Mouse (Mus musculus): Measurements from ENCODE around the gene Cdc37l1.
"Not testable (repeated sequence)": the region's sequence is repeated elsewhere in the genome, so short reads cannot be mapped to it uniquely, and the experiment has no call there.

Gene Cdc37l1

GRCm38 (mm10) chr19:28990194-28990589, at the start of gene Cdc37l1:
Cdc37l1 (plus strand) TSS chr19:28990352.
- peak; percentile 98 for DNase-seq

- no peak for DNase-seq
Measured at GRCm38 (mm10) chr19:28941271-28941670, 48.9 kb upstream of the Cdc37l1 start.

DNA sequence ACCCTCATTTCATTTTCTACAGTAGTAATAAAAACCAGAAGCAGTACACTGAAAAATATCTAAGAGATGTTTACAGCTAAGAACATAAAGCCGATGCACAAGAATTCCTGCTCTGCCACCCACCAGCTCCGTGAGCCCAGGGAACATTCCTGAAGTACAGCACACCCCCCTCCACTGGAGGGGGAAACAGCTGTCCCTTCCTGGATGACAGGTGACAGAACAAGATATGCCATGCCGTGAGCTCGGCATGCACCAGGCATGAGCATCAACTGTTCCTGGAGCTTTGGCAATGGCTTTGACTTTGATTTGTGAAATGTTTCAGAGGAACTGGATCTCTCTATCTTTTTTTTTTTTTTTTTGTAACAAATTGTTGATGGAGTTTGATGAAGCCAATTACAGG, 43.4 kb upstream of the Cdc37l1 start:
- DNase-seq = no peak

DNA sequence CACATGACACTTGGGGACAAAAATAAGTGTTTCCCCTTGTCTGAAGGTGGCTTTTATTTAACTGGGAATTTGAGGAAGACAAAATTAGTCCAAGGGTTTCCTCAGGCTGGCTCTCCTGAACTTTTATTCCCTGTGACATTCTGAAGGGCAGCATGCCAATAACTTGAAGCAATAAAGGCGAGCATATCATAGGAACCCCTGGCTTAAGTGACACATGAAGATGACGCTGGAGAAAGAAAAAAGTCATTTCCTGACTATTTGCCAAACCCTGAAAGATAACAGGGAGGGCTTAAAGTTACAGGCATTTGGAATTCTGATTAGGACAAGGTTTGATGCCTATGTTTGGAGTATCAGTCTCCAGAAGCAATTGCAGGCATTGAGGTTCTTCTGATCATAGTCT, 42.8 kb upstream of the Cdc37l1 start:
- DNase-seq = no peak

GRCm38 (mm10) chr19:28951251-28951650, 38.9 kb upstream of the Cdc37l1 start:
- DNase-seq = no peak

DNA sequence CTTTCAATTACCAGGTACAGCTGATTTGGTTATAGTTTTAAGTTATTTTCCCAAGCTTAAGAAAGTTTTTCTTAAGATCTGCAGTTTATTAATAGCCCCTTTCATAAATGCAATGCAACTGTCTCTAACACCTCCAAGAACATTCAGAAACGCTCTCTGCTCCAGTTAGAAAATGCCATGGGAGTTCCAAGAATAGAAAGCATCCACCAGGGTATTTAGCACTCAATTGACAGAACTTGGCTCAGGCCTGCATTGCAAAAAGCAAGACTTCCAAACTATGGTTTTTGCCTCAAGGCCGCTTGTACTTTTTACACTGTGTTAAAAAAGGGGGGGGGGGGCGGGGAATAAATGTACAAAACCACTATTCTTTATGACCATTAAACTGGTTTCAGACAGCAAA, 27.0 kb upstream of the Cdc37l1 start:
- no peak for DNase-seq

DNA sequence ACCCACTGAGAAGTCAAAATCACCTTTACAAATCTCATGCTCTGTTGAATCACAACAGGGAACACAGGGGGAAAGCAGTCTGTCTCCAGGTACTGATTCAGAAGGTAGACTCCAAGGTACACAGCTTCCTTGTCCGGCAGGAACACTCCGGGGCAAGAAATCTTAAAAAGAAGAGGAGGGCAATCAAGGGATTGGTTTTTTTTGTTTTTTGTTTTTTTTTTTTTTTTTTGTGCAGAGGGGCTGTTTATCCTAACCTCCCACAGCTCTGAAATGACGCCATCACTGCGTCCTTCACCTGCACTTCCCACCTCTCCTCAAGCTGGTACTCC, 26.7 kb upstream of the Cdc37l1 start:
- DNase-seq = no peak

- DNase-seq = peak; percentile 88
Measured at GRCm38 (mm10) chr19:28963842-28964551, 26.2 kb upstream of the Cdc37l1 start, which contains the start of gene Plpp6. Plpp6 (plus strand) TSS chr19:28963953.

DNA sequence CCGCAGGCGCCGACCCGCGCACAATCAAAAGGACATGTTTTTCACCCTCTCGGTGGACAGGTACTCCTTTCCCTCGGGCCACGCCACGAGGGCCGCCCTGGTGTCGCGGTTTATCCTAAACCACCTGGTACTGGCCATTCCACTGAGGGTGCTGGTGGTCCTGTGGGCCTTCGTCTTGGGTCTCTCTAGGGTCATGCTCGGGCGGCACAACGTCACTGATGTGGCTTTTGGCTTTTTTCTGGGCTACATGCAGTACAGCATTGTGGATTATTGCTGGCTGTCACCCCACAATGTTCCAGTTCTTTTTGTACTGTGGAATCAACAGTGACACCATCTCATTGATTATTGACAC, 25.6 kb upstream of the Cdc37l1 start:
- DNase-seq = no peak

DNA sequence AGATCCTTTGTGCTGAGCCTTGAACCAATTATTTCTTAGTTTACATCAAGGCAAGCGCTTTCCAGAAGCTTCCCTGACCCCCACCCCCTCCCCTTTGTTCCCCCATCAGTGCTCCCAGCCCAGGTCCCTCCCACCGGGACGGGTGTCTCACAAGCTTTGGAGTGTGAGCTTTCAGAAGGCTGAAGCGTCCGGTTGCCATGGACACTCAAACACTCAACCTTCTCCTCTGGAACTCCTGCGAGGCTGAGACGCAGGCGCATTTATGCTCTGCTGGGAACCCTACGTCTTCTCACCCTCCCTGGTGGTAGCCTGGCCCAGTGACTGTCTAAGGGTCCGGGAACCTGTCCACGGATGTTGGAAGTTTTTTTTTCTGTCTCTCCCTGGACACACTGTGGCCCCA, 22.5 kb upstream of the Cdc37l1 start, which contains the start of gene 4430402I18Rik:
4430402I18Rik (minus strand) TSS at position 149 of the 400 bp plus-strand sequence.
- DNase-seq = peak; percentile 72

GRCm38 (mm10) chr19:28968178-28968577, 22.0 kb upstream of the Cdc37l1 start:
- no peak for DNase-seq

DNA sequence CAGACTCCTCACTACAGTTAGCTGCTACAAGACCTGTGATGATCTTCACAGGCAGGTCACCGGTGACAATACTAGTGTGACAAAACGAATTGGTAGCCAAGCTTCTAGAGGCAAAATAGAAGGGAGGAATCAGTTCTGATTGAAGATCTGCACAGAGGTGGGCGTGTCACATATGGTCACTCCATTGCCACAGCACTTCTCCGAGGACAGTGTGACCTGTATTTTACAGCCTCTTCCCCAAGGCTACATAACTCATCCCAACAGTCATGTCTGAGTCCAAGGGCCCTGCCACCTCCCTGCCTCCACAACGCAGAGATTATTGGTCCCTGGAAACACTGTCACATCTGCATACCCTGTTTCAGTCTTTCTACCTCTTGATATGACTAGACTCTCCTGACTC, 20.9 kb upstream of the Cdc37l1 start:
- DNase-seq = no peak

- DNase-seq = no peak
Measured at GRCm38 (mm10) chr19:28970251-28970650, 19.9 kb upstream of the Cdc37l1 start.

- peak; percentile 88 for DNase-seq
Measured at GRCm38 (mm10) chr19:28974862-28975611, 15.1 kb upstream of the Cdc37l1 start.

DNA sequence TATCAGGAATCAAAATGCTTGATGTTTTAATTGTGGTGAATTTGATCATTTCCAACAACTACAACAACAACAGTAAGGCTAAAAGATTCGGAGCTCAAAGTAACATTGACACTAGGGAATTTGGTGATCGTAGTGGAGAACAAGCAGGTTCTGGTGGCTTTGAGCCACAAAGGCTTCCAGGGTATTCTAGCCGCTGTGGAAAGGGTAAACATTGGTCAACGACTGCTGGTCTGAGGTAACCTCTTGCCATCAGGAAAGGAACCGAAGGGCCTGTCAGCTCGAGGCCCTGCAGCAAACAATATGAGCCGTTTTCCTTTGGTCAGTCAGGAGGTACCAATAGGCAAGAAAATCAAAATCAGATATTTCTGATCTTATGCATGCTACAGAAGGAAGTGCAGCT, 7.5 kb upstream of the Cdc37l1 start:
- no peak for DNase-seq

DNA sequence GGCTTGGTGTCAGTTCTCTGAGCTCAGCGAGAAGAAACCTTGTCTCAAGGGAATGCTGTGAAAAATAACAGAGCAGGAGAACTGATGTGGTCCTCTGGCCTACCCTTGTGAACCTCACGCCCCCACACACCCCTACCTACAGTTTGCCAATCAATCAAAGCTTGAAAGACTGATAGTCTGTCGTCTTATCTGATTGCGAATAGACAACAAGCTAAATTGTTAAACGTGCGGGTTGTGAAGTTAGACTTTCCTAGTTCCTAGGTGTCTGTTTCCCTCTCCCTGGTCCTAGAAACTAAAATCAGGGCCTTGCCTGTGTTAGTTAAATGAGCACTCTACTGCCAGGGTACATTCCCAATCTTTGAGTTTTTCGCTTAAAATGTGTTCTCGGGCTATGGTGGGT, 637 bp upstream of the Cdc37l1 start:
- no peak for DNase-seq

GRCm38 (mm10) chr19:28990590-28991221, 554 bp downstream of the Cdc37l1 start:
- peak; percentile 37 for DNase-seq

GRCm38 (mm10) chr19:28991391-28991790, 1.2 kb downstream of the Cdc37l1 start:
- DNase-seq = no peak

DNA sequence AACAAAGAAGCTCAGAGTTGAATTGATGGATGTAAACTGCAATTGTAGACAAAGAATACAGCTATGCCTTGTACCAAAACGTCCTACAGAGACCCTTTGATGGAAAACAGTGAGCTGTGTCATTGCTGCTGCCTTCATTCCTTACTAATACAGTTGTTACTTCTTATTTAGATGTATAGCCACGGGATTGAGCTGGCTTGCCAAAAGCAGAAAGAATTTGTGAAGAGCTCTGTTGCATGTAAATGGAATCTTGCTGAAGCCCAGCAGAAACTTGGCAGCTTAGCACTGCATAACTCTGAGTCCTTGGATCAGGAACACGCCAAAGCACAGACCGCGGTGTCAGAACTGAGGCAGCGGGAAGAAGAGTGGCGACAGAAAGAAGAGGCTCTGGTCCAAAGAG, 4.7 kb downstream of the Cdc37l1 start:
- DNase-seq = no peak

DNA sequence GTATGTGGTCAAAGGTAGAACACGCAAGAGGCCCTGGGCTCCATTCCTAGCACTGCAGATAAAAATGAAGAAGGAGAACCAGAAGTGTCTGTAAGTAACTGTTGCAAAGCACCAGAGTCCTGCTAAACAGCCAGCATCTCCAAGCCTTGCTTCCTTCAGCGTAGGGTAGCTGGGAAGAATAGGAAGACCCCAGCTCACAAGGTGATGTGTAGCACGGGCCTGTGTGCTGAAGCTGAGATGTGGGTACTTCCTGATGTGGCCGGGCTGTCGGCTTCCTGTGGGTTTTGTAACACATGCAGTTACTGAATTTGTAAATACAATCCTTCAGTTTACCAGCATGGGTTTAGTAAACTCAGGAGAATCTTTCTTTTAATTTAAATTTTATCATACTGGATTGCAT, 5.2 kb downstream of the Cdc37l1 start:
- no peak for DNase-seq

GRCm38 (mm10) chr19:28997976-28998630, 8.0 kb downstream of the Cdc37l1 start:
- no peak for DNase-seq

- not testable (repeated sequence) for DNase-seq
Measured at GRCm38 (mm10) chr19:29000321-29000720, 10.2 kb downstream of the Cdc37l1 start.

GRCm38 (mm10) chr19:29008069-29008706, 18.0 kb downstream of the Cdc37l1 start:
- no peak for DNase-seq
